Mouse (Mus musculus) CH12.LX (cell line): ENCODE results near the gene Cox11. TPM values are rescaled to one million over a fixed set of nuclear protein-coding genes. Genes with fewer than 3 reads are reported as not detected.

ENCODE experiments used
- DNase-seq: peaks from one replicate; pipeline ENCODE4 v3.0.0-alpha.2; 2013; ENCODE audit errors: extremely low read depth
- H3K27ac ChIP-seq: 2 replicates; pipeline ENCODE4 v1.5.1; 2012; ENCODE audit warnings: low read depth, mild to moderate bottlenecking, control low read depth, moderate library complexity; ENCODE audit not compliant: insufficient read depth
- H3K27me3 ChIP-seq: replicated peaks from 2 replicates; pipeline ENCODE3; 2012; ENCODE audit warnings: inconsistent platforms
- H3K36me3 ChIP-seq, 2 experiments: replicated peaks in 1 of 2; 2 replicates each; pipeline versions ENCODE3 to v1.6.1; 2012; ENCODE audit warnings: inconsistent platforms in 1 of 2, low read length in 1 of 2, mild to moderate bottlenecking in 1 of 2, mixed read lengths in 1 of 2, moderate library complexity in 1 of 2; ENCODE audit not compliant: control insufficient read depth in 1 of 2, insufficient read depth in 1 of 2
- H3K4me1 ChIP-seq, 2 experiments: 2 replicates each; pipeline ENCODE4 v1.6.1; 2012; ENCODE audit warnings: inconsistent platforms in 1 of 2, moderate library complexity in 1 of 2; ENCODE audit not compliant: insufficient read depth in 2 of 2, control insufficient read depth in 1 of 2
- H3K4me2 ChIP-seq: 2 replicates; pipeline ENCODE4 v1.6.1; 2012; ENCODE audit warnings: low read depth, mild to moderate bottlenecking, control low read depth; ENCODE audit not compliant: poor library complexity, insufficient read depth, severe bottlenecking
- H3K4me3 ChIP-seq, 3 experiments: fragments of 150-350 bp in 1 of 3; sonication (generic) in 1 of 3; replicated peaks in 1 of 3; 2 replicates each; pipeline versions ENCODE3 to v1.5.1; 2011 to 2012; ENCODE audit warnings: low read depth in 2 of 3, low read length in 2 of 3, mild to moderate bottlenecking in 2 of 3, moderate library complexity in 2 of 3, control low read depth in 1 of 3, improper control_type of control experiment in 1 of 3, inconsistent platforms in 1 of 3, mixed read lengths in 1 of 3; ENCODE audit not compliant: poor library complexity in 1 of 3
- H3K79me2 ChIP-seq: replicated peaks from 2 replicates; pipeline ENCODE4 v1.6.1; 2012; ENCODE audit warnings: mild to moderate bottlenecking, moderate library complexity; ENCODE audit not compliant: control insufficient read depth, poor library complexity, insufficient read depth, severe bottlenecking; ENCODE audit errors: extremely low read depth
- H3K9ac ChIP-seq: 2 replicates; pipeline ENCODE4 v1.6.1; 2012; ENCODE audit warnings: low read depth, mild to moderate bottlenecking, control low read depth, moderate library complexity; ENCODE audit not compliant: insufficient read depth
- H3K9me3 ChIP-seq: replicated peaks from 2 replicates; pipeline ENCODE3; 2012; ENCODE audit warnings: low read length, inconsistent platforms, mixed read lengths
- CTCF ChIP-seq, 2 experiments: IDR thresholded peaks in 1 of 2; conservative IDR thresholded peaks in 1 of 2; 2 replicates each; pipeline ENCODE4 v1.5.1; 2011 to 2012; ENCODE audit warnings: low read depth in 2 of 2, low read length in 2 of 2, improper control_type of control experiment in 1 of 2, inconsistent platforms in 1 of 2, mild to moderate bottlenecking in 1 of 2, moderate library complexity in 1 of 2
- ELF1 ChIP-seq: IDR thresholded peaks from 2 replicates; pipeline ENCODE4 v1.6.1; 2014; ENCODE audit warnings: low read depth, mild to moderate bottlenecking, inconsistent platforms, low read length, improper control_type of control experiment
- EP300 ChIP-seq: IDR thresholded peaks from 2 replicates; pipeline ENCODE4 v1.6.1; 2011; ENCODE audit warnings: low read length, improper control_type of control experiment
- GABPA ChIP-seq: IDR thresholded peaks from 2 replicates; pipeline ENCODE4 v1.6.1; 2012; ENCODE audit warnings: low read depth, low read length, improper control_type of control experiment, inconsistent platforms; ENCODE audit not compliant: insufficient replicate concordance
- IRF4 ChIP-seq: IDR thresholded peaks from 2 replicates; pipeline ENCODE4 v1.6.1; 2014; ENCODE audit warnings: low read depth, mild to moderate bottlenecking, inconsistent platforms, low read length, improper control_type of control experiment
- JUN ChIP-seq: IDR thresholded peaks from 2 replicates; pipeline ENCODE4 v1.6.1; 2011; ENCODE audit warnings: low read depth, mild to moderate bottlenecking, low read length, improper control_type of control experiment, moderate library complexity; ENCODE audit not compliant: insufficient read depth
- KAT2A ChIP-seq: IDR thresholded peaks from 2 replicates; pipeline ENCODE4 v1.6.1; 2012; ENCODE audit warnings: low read length, improper control_type of control experiment, inconsistent platforms; ENCODE audit not compliant: insufficient replicate concordance
- MAX ChIP-seq: IDR thresholded peaks from 2 replicates; pipeline ENCODE4 v1.6.1; 2011; ENCODE audit warnings: low read length, improper control_type of control experiment
- MEF2A ChIP-seq: IDR thresholded peaks from 2 replicates; pipeline ENCODE4 v1.6.1; 2014; ENCODE audit warnings: low read depth, mild to moderate bottlenecking, inconsistent platforms, low read length, improper control_type of control experiment, borderline replicate concordance
- NELFE ChIP-seq: IDR thresholded peaks from 2 replicates; pipeline ENCODE4 v1.6.1; 2011; ENCODE audit warnings: low read depth, low read length, improper control_type of control experiment
- NRF1 ChIP-seq: IDR thresholded peaks from 2 replicates; pipeline ENCODE4 v1.6.1; 2014; ENCODE audit warnings: low read depth, mild to moderate bottlenecking, inconsistent platforms, low read length, improper control_type of control experiment, moderate library complexity
- POLR2A ChIP-seq: IDR thresholded peaks from 2 replicates; pipeline ENCODE4 v1.6.1; 2011; ENCODE audit warnings: low read depth, mild to moderate bottlenecking, improper control_type of control experiment, low read length
- POLR2AphosphoS2 ChIP-seq: IDR thresholded peaks from 2 replicates; pipeline ENCODE4 v1.6.1; 2011; ENCODE audit warnings: low read depth, low read length, improper control_type of control experiment
- RCOR1 ChIP-seq: conservative IDR thresholded peaks from 2 replicates; pipeline ENCODE4 v1.6.1; 2012; ENCODE audit warnings: low read depth, mild to moderate bottlenecking, inconsistent platforms, low read length, improper control_type of control experiment
- SIN3A ChIP-seq: IDR thresholded peaks from 2 replicates; pipeline ENCODE4 v1.6.1; 2012; ENCODE audit warnings: low read length, improper control_type of control experiment, inconsistent platforms
- USF1 ChIP-seq: IDR thresholded peaks from 2 replicates; pipeline ENCODE4 v1.6.1; 2014; ENCODE audit warnings: low read depth, mild to moderate bottlenecking, inconsistent platforms, low read length, improper control_type of control experiment
- ZC3H11A ChIP-seq: IDR thresholded peaks from 2 replicates; pipeline ENCODE4 v1.6.1; 2012; ENCODE audit warnings: low read depth, mild to moderate bottlenecking, inconsistent platforms, low read length, improper control_type of control experiment
- dilution Hi-C: fragments of 300-500 bp; cut with MboI; formaldehyde crosslinking; loops from 2 replicates; pipeline ENCODE4 v1.14.3; 2020; ENCODE audit warnings: low sequenced_read_pairs; ENCODE audit not compliant: extremely low pct_unique_long_range_greater_than_20kb, extremely low pct_ligation_motif_present
- in situ Hi-C: fragments of 300-500 bp; cut with MboI; formaldehyde crosslinking; loops from 3 replicates; pipeline ENCODE4 v1.14.3; 2019; ENCODE audit warnings: low sequenced_read_pairs, low pct_ligation_motif_present, low pct_unique_long_range_greater_than_20kb, mixed read lengths
- polyA plus RNA-seq: library from polyadenylated mRNA; unstranded; fragments of >175 nt; gene quantifications from 2 replicates; pipeline ENCODE4 v1.2.1, GENCODE M21; 2012; ENCODE audit warnings: low read depth; ENCODE audit not compliant: insufficient read length
- total RNA-seq, 2 experiments: library from RNA; depleted of rRNA; stranded (reverse); fragments of 300-350 nt in 1 of 2; fragments of >200 nt in 1 of 2; gene quantifications; 2 replicates each; pipeline ENCODE4 v1.2.3; 2012 to 2014

Gene Cox11
- total and polyA plus RNA-seq, 3 experiments: 43.2 to 64.3 (median 61.4) TPM

GRCm38 (mm10) chr11:90664345-90664986, 26.5 kb downstream of the Cox11 start:
- Histone ChIP-seq H3K27ac (no peak overlapping the region), H3K4me1 (no peaks in the 10 kb centered on the region), H3K4me2 (no peak overlapping the region), H3K4me3 (no peak overlapping the region), H3K36me3 (no peaks in the 10 kb centered on the region), H3K9ac (no peak overlapping the region), H3K79me2 (no peaks in the 10 kb centered on the region), H3K9me3 (no peaks in the 10 kb centered on the region), H3K27me3 (no peaks in the 10 kb centered on the region)
- TF ChIP-seq EP300 (no peak), NRF1 (no peak), MEF2A (no peak), ZC3H11A (no peak), SIN3A (no peak), RCOR1 (no peak), MAX (no peak)
- no peak for DNase-seq
- dilution Hi-C loops (no loop called here), in situ Hi-C loops (no loop called here)

- dilution Hi-C loops (no loop called here), in situ Hi-C loops (no loop called here)
- Histone ChIP-seq H3K27me3 (no peaks in the 10 kb centered on the region), H3K4me1 (no peaks in the 10 kb centered on the region), H3K27ac (no peak overlapping the region), H3K9me3 (no peaks in the 10 kb centered on the region), H3K4me2 (no peak overlapping the region), H3K36me3 (no peaks in the 10 kb centered on the region), H3K9ac (no peak overlapping the region), H3K4me3 (no peak overlapping the region), H3K79me2 (no peaks in the 10 kb centered on the region)
- TF ChIP-seq POLR2AphosphoS2: no peak
- no peak for TF ChIP-seq POLR2A
- TF ChIP-seq RCOR1: no peak
- no peak for TF ChIP-seq JUN
- TF ChIP-seq EP300: no peak
- TF ChIP-seq GABPA: no peak
- no peak for TF ChIP-seq USF1
- no peak for TF ChIP-seq CTCF (conservative IDR thresholded peaks at IDR 0.05 in 1 of 2, IDR thresholded peaks at IDR 0.05 in 1 of 2; ENCODE audit: low read depth in 2 of 2, low read length in 2 of 2)
- TF ChIP-seq KAT2A: no peak
- TF ChIP-seq NELFE: no peak
- TF ChIP-seq ELF1: no peak
- TF ChIP-seq IRF4: no peak
- DNase-seq: no peak
Observed at GRCm38 (mm10) chr11:90665161-90665560, 27.2 kb downstream of the Cox11 start.
